Mouse (Mus musculus) neural tube, embryonic 14.5 days (tissue): Measurements from ENCODE around the gene Dusp13. TPM values are rescaled to one million over a fixed set of nuclear protein-coding genes. Genes with fewer than 3 reads are reported as not detected.

Experiments used
- ATAC-seq: fragments of 200-750 bp; cut with Nextera tagmentation; 2 replicates; pipeline ENCODE4 v1.8.0; 2017; ENCODE audit warnings: low read depth, mild to moderate bottlenecking, moderate TSS enrichment, moderate library complexity
- H3K27ac ChIP-seq: fragments of 300-500 bp; sonication (generic); 2 replicates; pipeline ENCODE4 v1.5.1; 2014; ENCODE audit warnings: low read depth, mild to moderate bottlenecking, control low read depth, low read length, moderate library complexity, mixed read lengths
- H3K27me3 ChIP-seq: fragments of 300-500 bp; sonication (generic); 2 replicates; pipeline ENCODE4 v1.6.1; 2014; ENCODE audit warnings: low read length; ENCODE audit not compliant: control insufficient read depth, insufficient read depth
- H3K36me3 ChIP-seq: fragments of 300-500 bp; sonication (generic); 2 replicates; pipeline ENCODE4 v1.6.1; 2014; ENCODE audit warnings: low read length, mixed read lengths; ENCODE audit not compliant: control insufficient read depth, insufficient read depth
- H3K4me1 ChIP-seq: fragments of 300-500 bp; sonication (generic); 2 replicates; pipeline ENCODE4 v1.6.1; 2014; ENCODE audit warnings: low read length; ENCODE audit not compliant: control insufficient read depth, insufficient read depth
- H3K4me2 ChIP-seq: fragments of 300-500 bp; sonication (generic); 2 replicates; pipeline ENCODE4 v1.6.1; 2014; ENCODE audit warnings: mild to moderate bottlenecking, low read depth, low read length, control low read depth
- H3K4me3 ChIP-seq: fragments of 300-500 bp; sonication (generic); 2 replicates; pipeline ENCODE4 v1.5.1; 2014; ENCODE audit warnings: low read depth, low read length, control low read depth, mixed read lengths
- H3K9ac ChIP-seq: fragments of 300-500 bp; sonication (generic); replicated peaks from 2 replicates; pipeline ENCODE4 v1.6.1; 2014; ENCODE audit warnings: low read depth, mild to moderate bottlenecking, control low read depth, low read length, mixed read lengths
- H3K9me3 ChIP-seq: fragments of 300-500 bp; sonication (generic); 2 replicates; pipeline ENCODE4 v1.6.1; 2016; ENCODE audit warnings: low read length; ENCODE audit not compliant: control insufficient read depth
- whole genome bisulfite sequencing: fragments of 180-500 bp; shearing (Covaris S2); extraction: QIAGEN DNeasy Blood & Tissue Kit; methylation state at CpG from one replicate; pipeline ENCODE4 v1.1.7; 2014; 5-methylcytosine and 5-hydroxymethylcytosine counted together
- polyA plus RNA-seq: library from polyadenylated mRNA; unstranded; fragments of >200 nt; fragmentation: Nextera tagmentation; extraction: Ambion mirVana; gene quantifications from 2 replicates; pipeline ENCODE4 v1.2.1, GENCODE M21; 2014

Gene Dusp13
- not detected in 2 replicates for polyA plus RNA-seq

DNA sequence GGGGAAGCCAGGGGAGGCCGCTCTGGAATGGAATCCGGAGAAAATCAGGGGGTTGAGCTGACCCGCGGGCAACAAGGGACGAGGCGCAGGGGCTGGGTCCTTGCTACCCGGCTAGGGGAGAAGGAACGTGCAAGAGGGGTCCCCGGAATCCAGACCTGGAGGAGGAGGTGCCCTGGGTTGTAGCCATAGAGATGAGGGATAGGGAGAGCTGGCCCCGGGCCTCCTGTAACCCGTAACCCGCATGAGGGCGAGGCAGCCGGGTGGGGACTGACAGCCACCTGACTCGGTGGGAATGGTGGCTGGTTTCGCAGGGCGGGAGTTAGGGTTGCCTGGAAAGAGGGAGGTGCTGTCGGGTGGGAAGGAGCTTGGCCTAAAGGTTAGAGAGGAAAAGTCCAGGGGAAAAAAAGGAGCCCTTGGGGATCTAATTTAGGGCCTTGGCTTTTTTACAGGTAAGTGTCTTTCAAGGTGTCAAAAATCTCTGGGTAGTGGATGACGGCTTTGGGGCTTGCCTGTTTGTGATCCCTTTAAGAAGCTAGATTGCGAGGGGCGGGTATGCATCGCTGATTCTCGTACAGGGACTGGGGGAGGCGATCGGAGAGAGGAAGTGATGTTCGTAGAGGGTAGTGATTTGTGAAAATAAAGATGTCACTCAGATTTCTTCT lies at the start of gene Dusp13:
Dusp13 (minus strand) TSS at position 301 of the 662 bp plus-strand sequence.
- Histone ChIP-seq H3K36me3 (no peaks in the 10 kb centered on the region), H3K9ac (peak within 1 kb of the TSS; percentile 86), H3K27ac (peak within 1 kb of the TSS; percentile 86), H3K27me3 (no peaks in the 10 kb centered on the region), H3K4me3 (peak within 1 kb of the TSS; percentile 95), H3K4me1 (peaks cover 12% of the 10 kb centered on the region), H3K4me2 (peak within 1 kb of the TSS; percentile 65), H3K9me3 (no peaks in the 10 kb centered on the region)
- ATAC-seq = peak; percentile 71
- WGBS = under 1% methylated on average over 26 of the region's 26 CpGs

DNA sequence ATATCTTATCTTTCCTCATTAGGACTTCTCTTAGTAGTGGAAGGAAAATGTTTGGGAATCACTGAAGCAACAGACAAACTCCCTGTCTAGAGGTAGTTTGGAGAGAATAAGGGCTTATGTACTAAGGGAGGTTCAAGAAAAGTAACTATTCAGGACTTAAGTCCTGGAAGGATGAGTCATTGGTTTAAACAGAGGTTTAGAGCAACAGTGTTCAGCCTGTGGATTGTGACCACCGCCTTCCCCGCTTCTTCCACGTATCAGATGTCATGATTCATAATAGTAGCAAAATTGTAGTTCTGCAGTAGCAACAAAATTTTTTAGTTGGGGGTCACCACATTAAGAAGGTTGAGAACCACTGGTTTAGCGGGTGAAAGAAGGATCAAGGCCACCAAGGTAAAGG lies 49.7 kb upstream of the Dusp13 start:
- Histone ChIP-seq H3K27me3 (no peaks in the 10 kb centered on the region), H3K4me1 (no peaks in the 10 kb centered on the region), H3K4me2 (no peak overlapping the region), H3K9me3 (no peaks in the 10 kb centered on the region), H3K27ac (no peak overlapping the region), H3K36me3 (no peaks in the 10 kb centered on the region), H3K4me3 (no peak overlapping the region), H3K9ac (no peak overlapping the region)
- no peak for ATAC-seq
- WGBS = 99% methylated on average over 4 of the region's 4 CpGs

DNA sequence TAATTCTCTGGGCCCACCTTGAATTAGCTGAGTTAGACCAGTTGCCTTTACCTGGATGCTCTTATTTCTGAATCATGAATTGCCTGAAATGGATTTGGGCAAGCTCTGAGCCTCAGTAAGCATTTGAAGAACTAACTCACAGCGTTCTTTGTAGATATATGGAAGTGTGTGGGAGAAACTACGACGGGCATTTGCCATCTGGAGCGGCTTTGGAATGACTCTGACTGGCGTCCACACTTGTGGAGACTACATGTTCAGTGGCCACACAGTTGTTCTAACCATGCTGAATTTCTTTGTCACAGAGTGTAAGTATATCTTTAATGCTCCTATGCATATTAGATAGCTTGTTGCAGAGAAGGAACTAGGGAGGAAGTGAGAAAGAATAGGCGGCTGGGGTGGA lies 41.3 kb upstream of the Dusp13 start:
- H3K27ac ChIP-seq = no peak overlapping the region
- 96% methylated on average over 6 of the region's 6 CpGs for WGBS
- no peaks in the 10 kb centered on the region for H3K27me3 ChIP-seq
- peaks cover 7% of the 10 kb centered on the region; the same call in 1 of the 2 replicates for H3K36me3 ChIP-seq
- H3K4me3 ChIP-seq = no peak overlapping the region
- no peak overlapping the region for H3K4me2 ChIP-seq
- ATAC-seq = no peak
- H3K9ac ChIP-seq = no peak overlapping the region
- no peaks in the 10 kb centered on the region for H3K4me1 ChIP-seq
- H3K9me3 ChIP-seq = no peaks in the 10 kb centered on the region

DNA sequence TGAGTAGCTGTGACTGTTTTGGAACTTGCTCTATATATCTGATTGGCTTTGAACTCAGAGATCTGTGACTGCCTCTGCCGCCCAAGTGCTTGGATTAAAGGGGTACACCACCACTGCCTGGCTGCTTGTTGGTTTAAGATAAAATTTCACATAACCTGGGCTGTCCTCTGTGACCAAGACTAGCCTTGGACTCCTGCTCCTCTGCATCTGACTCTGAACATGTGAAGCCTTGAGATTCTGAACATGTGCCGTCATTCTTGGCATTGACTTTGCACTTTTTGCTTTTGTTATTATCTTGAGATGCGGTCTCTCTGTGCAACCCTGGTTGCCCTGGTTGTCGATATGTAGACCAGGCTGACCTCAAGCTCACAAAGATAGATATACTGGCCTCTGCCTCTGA lies 40.7 kb upstream of the Dusp13 start:
- Histone ChIP-seq H3K9me3 (no peaks in the 10 kb centered on the region), H3K36me3 (peaks cover 7% of the 10 kb centered on the region; the same call in 1 of the 2 replicates), H3K27ac (no peak overlapping the region), H3K4me3 (no peak overlapping the region), H3K27me3 (no peaks in the 10 kb centered on the region), H3K4me1 (no peaks in the 10 kb centered on the region), H3K9ac (no peak overlapping the region), H3K4me2 (no peak overlapping the region)
- no peak for ATAC-seq
- 97% methylated on average over 4 of the region's 4 CpGs for WGBS

DNA sequence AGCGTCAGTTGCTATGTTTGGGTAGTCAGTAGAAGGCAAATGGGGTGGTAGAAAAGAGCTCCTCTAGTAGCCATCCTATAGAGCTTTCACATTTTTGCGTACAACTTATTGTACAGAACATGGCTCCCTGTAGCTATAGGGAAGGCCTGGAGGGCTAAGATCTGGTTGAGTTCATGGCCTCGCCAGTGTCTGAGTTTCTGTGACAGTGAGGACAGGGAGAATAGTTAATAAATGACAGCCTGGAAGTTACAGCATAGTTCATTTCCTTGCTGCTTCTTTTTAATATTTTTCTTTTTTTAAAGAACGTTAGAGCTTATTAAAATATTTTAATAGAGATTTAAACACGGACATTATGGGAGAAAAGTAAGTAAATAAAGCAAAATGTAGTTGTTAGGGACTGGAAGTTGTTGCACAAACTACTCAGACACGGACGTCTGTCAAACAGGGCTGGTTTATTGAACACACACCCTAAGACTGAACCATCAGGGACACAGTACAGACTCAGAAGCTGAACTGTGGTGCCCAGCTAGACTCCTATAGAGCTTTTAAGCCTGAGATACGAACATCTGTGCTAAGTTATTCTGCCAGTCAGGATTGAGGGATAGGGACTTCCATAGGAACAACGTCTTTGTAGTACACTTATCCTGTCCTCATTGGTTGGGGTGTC lies 39.7 kb upstream of the Dusp13 start:
- no peaks in the 10 kb centered on the region for H3K4me1 ChIP-seq
- WGBS = 93% methylated on average over 9 of the region's 9 CpGs

DNA sequence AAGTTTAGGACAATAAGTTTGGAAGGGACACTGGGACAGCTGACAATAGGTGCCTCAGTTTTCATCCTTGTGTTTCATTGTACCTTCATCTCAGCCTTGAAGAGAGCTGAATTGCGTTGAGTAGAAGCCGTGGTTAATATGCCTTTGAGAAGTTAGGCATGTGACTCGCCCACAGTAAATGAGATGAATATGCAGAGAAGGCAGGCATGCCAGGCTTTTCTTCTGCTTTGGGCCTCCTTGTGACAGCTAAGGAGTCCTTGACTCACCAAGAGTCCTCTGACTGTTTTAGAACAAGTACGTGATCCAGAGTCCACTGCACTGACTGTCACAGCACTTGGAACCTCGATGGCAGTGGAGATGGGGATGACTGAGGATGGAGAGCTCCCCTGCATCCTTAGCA lies 37.1 kb upstream of the Dusp13 start:
- no peaks in the 10 kb centered on the region for H3K27me3 ChIP-seq
- no peaks in the 10 kb centered on the region for H3K9me3 ChIP-seq
- H3K27ac ChIP-seq = no peak overlapping the region
- 0 out of 2 replicates have a peak, but pooled peaks cover 3% of the 10 kb centered on the region for H3K36me3 ChIP-seq
- no peaks in the 10 kb centered on the region for H3K4me1 ChIP-seq
- H3K9ac ChIP-seq = no peak overlapping the region
- H3K4me3 ChIP-seq = no peak overlapping the region
- 96% methylated on average over 5 of the region's 5 CpGs for WGBS
- no peak overlapping the region for H3K4me2 ChIP-seq
- ATAC-seq = no peak

More for the DNA sequence above, 39.7 kb upstream of the Dusp13 start:
- Histone ChIP-seq H3K27ac (no peak overlapping the region), H3K9ac (no peak overlapping the region), H3K4me3 (no peak overlapping the region), H3K4me2 (no peak overlapping the region), H3K9me3 (no peaks in the 10 kb centered on the region), H3K36me3 (peaks cover 7% of the 10 kb centered on the region; the same call in 1 of the 2 replicates), H3K27me3 (no peaks in the 10 kb centered on the region)
- ATAC-seq = no peak

DNA sequence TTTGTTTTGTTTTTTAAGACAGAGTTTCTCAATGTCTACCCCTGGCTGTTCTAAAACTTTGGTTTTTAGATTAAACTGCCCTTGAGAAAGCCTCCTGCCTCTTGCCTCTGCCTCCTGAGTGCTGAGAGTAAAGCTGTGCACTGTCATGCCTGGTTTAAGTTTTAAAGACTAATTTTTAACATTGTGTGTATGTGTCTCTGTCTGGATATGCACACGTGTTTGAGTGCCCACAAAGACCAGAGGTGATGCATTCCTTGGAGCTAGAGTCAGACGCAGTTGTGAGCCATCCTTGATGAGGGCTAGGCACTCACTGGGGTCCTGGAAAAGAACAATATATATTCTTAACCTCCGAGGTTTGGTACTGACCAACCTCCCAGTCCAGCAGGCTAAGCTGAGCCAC lies 36.4 kb upstream of the Dusp13 start:
- WGBS = 91% methylated on average over 3 of the region's 3 CpGs

DNA sequence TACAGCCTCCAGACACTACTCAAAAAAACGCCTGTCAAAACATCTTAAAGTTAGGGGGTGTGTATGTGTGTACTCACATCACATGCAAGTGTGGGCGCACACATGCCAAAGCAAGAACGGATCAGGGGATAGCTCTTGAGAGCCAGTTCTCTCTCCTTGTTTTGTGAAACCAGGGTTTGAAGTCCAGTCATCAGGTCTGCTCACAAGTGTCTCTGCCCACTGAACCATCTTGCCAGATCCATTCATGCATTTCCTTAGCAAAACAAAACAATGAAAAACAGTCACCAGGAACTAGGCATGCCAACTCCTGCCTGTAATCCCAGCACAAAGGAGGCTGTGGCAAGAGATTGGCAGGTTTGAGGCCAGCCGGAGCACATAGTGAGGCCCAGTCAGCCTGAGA lies 35.5 kb upstream of the Dusp13 start:
- Histone ChIP-seq H3K4me2 (no peak overlapping the region), H3K4me1 (no peaks in the 10 kb centered on the region), H3K4me3 (no peak overlapping the region), H3K27me3 (no peaks in the 10 kb centered on the region), H3K36me3 (no peaks in the 10 kb centered on the region), H3K27ac (no peak overlapping the region), H3K9me3 (no peaks in the 10 kb centered on the region), H3K9ac (no peak overlapping the region)
- no peak for ATAC-seq
- WGBS = 93% methylated on average over 4 of the region's 4 CpGs

More for the DNA sequence above, 36.4 kb upstream of the Dusp13 start:
- ATAC-seq = no peak
- no peaks in the 10 kb centered on the region for H3K9me3 ChIP-seq
- H3K9ac ChIP-seq = no peak overlapping the region
- H3K27ac ChIP-seq = no peak overlapping the region
- no peak overlapping the region for H3K4me3 ChIP-seq
- no peaks in the 10 kb centered on the region for H3K27me3 ChIP-seq
- H3K4me2 ChIP-seq = no peak overlapping the region
- 0 out of 2 replicates have a peak, but pooled peaks cover 2% of the 10 kb centered on the region for H3K36me3 ChIP-seq
- no peaks in the 10 kb centered on the region for H3K4me1 ChIP-seq

DNA sequence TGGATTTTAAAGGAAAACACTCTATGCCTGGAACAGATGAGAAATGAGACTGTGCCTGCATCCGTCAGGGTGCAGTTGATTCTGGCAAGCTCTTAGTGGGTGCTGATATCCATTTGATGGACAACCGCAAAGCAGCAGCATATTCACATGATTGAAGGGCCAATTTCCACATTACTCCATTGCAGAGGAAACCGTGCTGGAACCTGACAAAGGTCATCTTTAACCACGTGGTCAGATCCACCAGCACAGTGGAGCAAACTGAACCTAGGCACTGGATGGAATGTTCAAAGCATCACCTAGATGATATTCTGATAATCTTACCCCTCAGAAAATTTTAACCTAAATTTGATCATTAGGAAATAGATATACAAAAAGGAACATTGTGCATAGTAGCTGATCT lies 25.2 kb upstream of the Dusp13 start:
- ATAC-seq = no peak
- WGBS = 91% methylated on average over 4 of the region's 4 CpGs
- no peaks in the 10 kb centered on the region for H3K4me1 ChIP-seq

More for the DNA sequence above, 25.2 kb upstream of the Dusp13 start:
- Histone ChIP-seq H3K4me2 (no peak overlapping the region), H3K9ac (no peak overlapping the region), H3K27ac (no peak overlapping the region), H3K4me3 (no peak overlapping the region), H3K36me3 (peaks cover 11% of the 10 kb centered on the region; the same call in 1 of the 2 replicates), H3K9me3 (no peaks in the 10 kb centered on the region), H3K27me3 (no peaks in the 10 kb centered on the region)
